Mouse (Mus musculus): Measurements from ENCODE around the gene L2hgdh.

DNA sequence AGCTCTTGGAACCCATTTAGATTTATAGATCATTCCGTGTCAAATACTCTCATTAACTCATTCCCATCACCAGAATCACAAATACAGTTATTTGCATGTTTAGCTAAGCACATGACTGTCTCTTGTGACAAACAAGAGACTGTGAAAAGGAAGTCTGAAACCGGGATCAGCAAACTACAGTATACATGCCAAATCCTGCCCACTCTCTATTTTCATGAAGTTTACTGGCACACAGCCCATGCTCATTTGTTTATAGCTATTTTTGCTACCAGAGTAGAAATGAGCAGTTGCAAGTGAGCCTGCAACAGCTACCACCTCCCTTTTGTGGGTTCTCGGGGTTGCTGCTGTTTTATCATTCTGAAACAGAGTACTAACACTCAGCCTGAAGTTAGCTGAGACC lies 79.8 kb downstream of the L2hgdh start:
- no peak for TF ChIP-seq EP300 (IDR thresholded peaks at IDR 0.05; ENCODE audit: low read depth)
- no peak for TF ChIP-seq CTCF (IDR thresholded peaks at IDR 0.05; ENCODE audit: low read depth)

Data from liver, postnatal 0 days (tissue).